In genomic region chr1:134889629-134890028, GRCm38 (mm10) we compare ENCODE assay signal across 6 mouse cellular contexts.
"Had no signal": no experiment of that assay in that cellular context is flagged by ENCODE, and none has a peak within 500 bp of the region (broad histone marks: within the 10 kb centered on the region; RNA-seq: fewer than 3 reads in every experiment).

No protein-coding gene starts in this region.

- DNase-seq: kidney, adult 18-20 months; kidney, postnatal 10 days; left cerebral cortex, postnatal 4 days; lung, adult 18-20 months; thymus, adult 2 months; thymus, postnatal 25 days had no signal
